Mouse (Mus musculus): ENCODE data around the gene Wasf3.

Gene Wasf3

GRCm38 (mm10) chr5:146384935-146385591, at the start of gene Wasf3:
TSS of gene Wasf3 (plus strand) at chr5:146384985.
- DNase-seq (ENCODE audit: low spot score in 2 of 2): peak; percentile 80 to 82

DNA sequence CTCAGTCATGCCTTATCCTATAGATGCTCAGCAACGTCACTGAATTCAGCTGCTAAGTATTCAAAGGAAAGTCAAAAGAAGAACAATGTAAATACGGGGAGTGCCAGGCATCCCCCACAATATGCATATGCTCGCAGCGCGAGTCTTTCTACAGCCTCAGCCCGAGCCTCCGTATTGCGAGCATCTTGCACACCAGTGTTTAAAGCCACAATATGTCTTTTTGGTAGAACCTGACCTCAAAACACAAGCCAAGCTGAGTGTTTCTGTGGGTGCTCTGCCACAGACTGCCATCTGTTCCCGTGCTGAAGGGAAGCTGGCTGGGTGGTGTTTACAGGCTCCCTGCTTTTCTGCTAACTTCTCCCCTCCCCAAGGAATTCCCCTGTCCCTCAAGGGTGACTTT, 46.7 kb upstream of the Wasf3 start:
- no peak for DNase-seq (ENCODE audit: low spot score in 2 of 2)

GRCm38 (mm10) chr5:146340037-146340436, 44.7 kb upstream of the Wasf3 start:
- DNase-seq (ENCODE audit: low spot score in 2 of 2): no peak

DNA sequence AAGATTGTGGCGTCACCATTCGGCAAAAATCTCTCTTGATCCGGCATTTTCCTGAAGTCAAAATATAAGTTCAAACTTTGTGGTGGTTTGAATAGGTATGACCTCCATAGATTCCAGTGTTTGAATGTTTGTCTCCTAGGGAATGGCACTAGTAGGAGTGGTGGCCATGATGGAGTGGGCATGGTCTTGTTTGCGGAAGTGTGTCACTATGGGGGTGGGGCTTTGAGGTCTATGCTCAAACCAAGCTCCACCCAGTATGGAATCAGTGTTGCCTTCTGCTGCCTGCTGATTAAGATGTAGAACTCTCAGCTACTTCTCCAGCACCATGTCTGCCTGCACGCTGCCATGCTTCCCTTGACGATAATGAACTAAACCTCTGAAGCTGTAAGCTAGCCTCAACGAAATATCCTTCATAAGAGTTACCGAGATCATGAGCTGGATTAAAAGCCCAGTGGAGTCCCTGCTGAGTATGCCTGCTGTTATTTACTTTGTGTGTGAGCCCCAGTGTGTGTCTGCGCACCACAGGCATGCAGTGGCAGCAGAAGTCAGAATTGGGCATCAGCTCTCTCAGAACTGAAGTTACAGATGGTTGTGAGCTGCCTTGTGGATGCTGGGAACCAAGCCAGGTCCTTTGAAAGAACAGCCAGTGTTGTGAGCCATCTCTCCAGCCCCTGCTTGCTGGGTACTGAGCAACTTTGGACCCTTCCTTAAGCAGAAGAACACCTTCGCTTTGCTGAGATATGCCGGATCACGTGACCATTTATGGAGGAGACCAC, 39.7 kb upstream of the Wasf3 start:
- no peak for DNase-seq (ENCODE audit: low spot score in 2 of 2)

GRCm38 (mm10) chr5:146347081-146347480, 37.7 kb upstream of the Wasf3 start:
- DNase-seq (ENCODE audit: low spot score in 2 of 2): no peak

DNA sequence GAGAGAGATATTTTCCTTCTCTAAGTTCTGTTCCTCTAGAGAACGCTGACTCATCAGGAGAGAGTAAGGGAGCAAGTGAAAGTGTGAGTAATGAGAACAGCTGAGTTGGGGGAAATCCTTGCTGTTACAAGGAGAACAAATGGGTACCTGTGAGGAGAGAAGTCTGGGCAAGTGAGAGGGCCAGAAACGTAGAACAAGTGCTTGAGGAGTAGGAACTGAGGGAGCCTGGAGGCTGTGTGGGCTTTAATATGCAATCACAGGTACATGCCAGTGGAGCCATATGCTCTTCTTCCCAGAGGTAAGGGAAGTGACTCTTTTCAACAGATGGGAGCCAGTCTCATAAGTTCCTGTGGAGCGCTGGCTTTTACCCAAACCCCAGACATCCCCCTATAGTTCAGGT, 35.6 kb upstream of the Wasf3 start:
- DNase-seq (ENCODE audit: low spot score in 2 of 2): no peak

DNA sequence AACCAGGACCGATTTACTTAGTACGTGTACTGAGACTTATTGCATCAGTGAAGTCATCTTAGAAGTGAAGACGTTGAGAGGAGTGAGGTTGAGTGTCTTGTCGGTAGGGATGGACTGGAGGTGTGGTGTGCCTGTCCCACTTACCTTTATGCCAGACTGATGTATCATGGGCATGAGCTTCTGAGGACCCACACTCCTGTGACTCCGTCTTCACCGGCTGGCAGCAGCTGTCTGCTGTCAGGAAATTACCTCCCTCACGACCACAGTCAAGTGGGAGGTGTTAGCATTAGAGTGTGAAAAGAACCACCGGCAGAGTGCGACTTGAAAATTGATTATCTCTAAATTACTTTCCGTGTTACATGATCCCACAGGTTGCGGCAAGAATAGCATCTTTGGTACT, 34.0 kb upstream of the Wasf3 start:
- no peak for DNase-seq (ENCODE audit: low spot score in 2 of 2)

DNA sequence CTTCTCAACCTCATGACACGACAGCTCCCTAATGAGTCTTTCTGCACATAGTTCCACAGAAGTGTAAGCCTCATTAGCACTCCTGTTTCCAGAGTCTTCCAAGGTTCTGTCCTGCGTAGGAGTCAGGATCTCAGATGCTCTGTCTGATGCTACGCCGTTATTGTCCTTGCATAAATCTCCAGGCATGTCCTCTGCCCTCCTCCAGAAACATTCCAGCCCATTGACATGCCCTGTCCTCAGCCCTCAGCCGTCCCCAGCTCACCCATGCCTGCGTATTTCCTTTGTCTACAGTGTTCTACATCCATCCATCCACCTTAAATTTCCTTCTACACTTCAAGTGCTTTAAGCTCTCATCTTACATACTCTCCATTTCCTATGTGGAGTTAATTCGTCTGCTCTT, 32.8 kb upstream of the Wasf3 start:
- no peak for DNase-seq (ENCODE audit: low spot score in 2 of 2)

DNA sequence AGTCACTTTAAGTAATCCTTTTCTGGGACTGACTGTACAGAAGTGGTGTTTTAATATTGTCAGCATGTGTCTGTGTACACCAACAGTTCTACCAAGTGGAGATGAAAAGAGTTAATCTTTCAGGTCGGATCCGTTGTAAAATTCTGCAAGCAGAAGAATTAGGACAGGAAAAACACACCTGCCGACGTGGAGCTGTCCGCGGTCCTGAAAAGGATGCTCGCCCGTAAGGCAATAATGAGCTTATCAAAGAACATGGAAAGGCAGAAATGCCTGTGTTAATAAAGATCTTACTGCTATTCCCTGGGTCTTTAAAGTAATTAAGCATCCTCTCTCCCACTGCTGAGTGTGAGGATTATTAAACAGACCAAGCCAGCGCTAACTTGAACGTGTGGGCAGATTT, 24.4 kb upstream of the Wasf3 start:
- DNase-seq (ENCODE audit: low spot score in 2 of 2): no peak

- no peak for DNase-seq (ENCODE audit: low spot score in 2 of 2)
These were observed 22.1 kb upstream of the Wasf3 start for GRCm38 (mm10) chr5:146362711-146363110.

- DNase-seq (ENCODE audit: low spot score in 2 of 2): no peak
These were observed 16.4 kb upstream of the Wasf3 start for GRCm38 (mm10) chr5:146368356-146368755.

GRCm38 (mm10) chr5:146368971-146369370, 15.8 kb upstream of the Wasf3 start:
- no peak for DNase-seq (ENCODE audit: low spot score in 2 of 2)

DNA sequence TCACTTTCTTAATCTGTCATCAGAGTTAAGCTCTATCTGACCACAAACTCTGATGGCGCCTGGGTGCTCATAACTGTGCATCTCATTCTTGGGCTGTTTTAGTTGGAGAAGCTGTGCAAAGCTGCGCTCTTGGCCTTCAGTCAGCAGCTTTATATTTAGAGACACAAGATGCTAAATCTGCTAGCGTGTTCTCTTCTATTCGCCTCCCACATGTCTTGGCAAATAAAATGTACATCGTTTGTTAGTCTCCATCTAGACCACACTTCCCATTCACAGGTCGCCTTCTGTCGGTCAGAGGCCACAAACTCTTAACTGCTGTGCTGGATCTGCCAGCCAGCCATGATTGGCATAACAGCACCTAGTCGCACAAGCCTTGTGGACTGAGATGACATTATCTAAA, 14.0 kb upstream of the Wasf3 start:
- DNase-seq (ENCODE audit: low spot score in 2 of 2): no peak

DNA sequence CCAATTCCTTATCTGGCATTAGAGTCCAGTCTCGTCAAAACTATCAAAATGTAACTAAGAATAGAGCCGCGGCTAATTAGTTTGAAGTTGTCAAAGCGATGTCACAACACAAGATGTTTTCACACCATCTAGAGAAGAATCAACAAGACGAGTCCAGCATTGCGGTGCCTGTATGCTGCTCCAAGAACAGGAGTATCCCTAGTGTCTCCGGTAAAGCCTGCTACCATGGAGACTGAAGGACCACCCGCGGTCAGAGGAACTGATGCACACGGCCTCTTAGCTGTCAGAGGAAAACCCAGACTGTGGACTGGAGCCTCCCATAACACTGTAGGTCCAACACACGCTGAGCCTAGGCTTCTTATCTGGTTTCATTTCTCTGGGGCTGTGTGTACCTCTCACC, 11.5 kb upstream of the Wasf3 start:
- DNase-seq (ENCODE audit: low spot score in 2 of 2): no peak

DNA sequence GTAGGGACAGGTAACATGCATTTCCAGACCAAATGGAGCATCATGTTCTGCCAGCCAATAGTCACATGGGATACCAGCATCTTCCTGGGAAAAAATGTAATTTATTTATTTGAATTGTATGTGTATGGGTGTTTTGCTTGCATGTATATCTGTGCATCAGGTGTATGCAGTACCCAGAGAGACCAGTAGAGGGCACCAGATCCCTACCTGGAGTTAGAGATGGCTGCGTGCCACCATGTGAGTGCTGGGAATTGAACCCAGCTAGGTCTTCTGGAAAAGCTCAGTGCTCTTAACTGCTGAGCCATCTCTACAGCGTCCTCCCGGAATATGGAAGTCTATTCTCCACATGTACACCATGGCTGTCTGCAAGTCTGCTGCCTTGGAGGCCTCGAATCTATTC, 8.2 kb upstream of the Wasf3 start:
- no peak for DNase-seq (ENCODE audit: low spot score in 2 of 2)

GRCm38 (mm10) chr5:146380041-146380440, 4.7 kb upstream of the Wasf3 start:
- DNase-seq (ENCODE audit: low spot score in 2 of 2): no peak

DNA sequence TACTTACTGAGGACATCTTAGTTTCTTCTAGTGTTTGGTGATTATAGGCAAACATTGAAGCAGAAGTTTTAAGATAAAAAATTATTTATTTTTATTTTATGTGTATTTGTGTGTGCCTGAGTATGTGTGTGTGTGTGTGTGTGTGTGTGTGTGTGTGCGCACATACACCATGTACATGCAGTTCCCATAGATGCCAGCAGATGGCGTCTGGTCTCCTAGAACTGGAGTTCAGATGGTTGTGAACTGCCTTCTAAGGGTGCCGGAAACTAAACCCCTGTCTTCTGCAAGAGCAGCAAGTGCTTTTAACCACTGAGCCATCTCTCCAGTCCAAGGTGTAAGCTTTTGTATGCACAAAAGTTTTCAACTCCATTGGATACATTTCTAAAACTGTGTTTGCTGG, 2.5 kb upstream of the Wasf3 start:
- no peak for DNase-seq (ENCODE audit: low spot score in 2 of 2)

GRCm38 (mm10) chr5:146383401-146383800, 1.4 kb upstream of the Wasf3 start:
- no peak for DNase-seq (ENCODE audit: low spot score in 2 of 2)

- no peak for DNase-seq (ENCODE audit: low spot score in 2 of 2)
These were observed 1.2 kb downstream of the Wasf3 start for GRCm38 (mm10) chr5:146385989-146386388.

DNA sequence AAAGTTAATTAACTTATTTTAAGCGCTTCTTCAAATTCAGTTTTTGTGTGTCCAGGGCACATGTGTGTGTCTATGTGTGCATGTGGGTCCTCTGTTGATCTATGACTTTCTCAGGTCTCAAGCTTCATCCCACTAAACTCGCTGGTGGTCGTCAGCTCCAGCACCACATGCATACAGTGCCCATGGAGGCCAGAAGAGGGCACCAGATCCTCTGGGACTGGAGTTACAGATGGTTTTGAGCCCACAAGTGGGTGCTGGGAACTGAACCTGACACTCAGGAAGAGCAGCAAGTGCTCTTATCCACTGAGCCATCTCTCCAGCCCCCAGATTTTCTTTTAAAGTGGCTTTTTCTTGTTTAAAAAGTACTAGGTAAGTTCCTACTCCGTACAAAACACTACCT, 2.1 kb downstream of the Wasf3 start:
- no peak for DNase-seq (ENCODE audit: low spot score in 2 of 2)

DNA sequence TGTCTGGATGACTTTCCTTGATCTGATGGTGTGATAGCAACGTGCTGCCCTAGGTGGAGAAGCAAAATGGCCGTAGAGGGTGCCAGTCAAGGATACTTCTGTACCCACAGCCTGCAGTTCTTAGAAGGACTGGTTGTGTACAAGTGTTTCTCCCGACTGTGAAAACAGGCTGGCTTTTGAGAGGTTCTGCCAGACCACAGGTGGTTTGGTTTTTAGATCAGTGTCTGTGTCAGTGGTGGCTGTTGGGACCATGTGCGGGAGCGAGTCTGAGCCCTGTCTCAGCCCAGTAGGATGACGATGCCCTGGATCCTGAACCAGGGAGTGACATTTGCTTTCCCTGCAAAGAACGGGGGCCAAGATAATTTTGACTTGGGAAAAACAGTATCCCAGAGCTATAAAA, 9.8 kb downstream of the Wasf3 start:
- no peak for DNase-seq (ENCODE audit: low spot score in 2 of 2)

GRCm38 (mm10) chr5:146397253-146397652, 12.5 kb downstream of the Wasf3 start:
- DNase-seq (ENCODE audit: low spot score in 2 of 2): no peak

GRCm38 (mm10) chr5:146398386-146399115, 13.8 kb downstream of the Wasf3 start:
- no peak for DNase-seq (ENCODE audit: low spot score in 2 of 2)

Measured in frontal cortex, postnatal 25 days (tissue).